Mouse (Mus musculus): ENCODE data around the gene Slc5a3.

Slc5a3 gene

DNA sequence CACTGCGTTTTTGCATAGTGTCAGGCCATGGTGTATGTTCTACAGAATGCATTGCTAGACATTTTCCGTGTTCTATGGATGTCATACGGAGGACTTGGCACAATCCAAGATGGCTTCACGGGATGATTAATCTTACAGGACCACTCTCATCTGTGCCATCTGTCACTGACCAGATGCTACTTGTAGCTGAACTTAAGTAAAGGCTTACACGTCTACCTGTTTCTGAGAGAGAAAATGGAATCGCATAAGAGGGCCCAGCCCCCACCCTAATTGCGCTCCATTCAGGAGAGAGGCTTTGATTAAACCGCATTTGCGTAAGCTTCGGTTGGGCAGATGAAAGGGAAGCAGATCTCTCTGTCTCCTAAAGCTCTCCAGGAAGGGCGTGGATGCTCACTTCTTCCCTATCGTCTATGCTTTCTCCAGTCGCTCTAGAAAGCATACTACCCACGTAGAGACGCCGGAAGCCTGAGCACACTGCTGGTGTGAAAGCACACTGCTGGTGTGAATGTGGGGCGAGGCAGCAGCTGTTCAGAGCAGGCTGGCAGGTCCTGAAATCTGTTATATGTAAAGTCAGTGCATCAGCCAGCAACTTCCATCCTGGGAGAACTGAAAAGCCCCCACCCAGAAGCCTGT, 62.9 kb downstream of the Slc5a3 start:
- DNase-seq (ENCODE audit: low spot score) = no peak

DNA sequence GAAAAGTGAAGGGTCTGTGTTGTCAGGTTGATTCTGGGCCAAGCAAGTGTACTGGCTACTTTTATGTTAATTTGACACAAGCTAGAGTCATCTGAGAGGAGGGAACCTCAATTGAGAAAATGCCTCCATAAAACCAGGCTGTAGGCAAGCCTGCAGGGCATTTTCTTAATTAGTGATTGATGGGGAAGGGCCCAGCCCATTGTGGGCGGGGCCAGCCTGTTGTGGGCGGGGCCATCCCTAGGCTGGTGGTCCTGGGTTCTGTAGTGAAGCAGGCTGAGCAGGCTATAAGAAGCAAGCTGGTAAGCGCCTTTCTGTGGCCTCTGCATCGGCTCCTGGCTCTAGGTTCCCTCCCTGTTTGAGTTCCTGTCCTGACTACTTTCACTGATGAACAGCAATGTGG, 69.1 kb downstream of the Slc5a3 start:
- no peak for DNase-seq (ENCODE audit: low spot score)

DNA sequence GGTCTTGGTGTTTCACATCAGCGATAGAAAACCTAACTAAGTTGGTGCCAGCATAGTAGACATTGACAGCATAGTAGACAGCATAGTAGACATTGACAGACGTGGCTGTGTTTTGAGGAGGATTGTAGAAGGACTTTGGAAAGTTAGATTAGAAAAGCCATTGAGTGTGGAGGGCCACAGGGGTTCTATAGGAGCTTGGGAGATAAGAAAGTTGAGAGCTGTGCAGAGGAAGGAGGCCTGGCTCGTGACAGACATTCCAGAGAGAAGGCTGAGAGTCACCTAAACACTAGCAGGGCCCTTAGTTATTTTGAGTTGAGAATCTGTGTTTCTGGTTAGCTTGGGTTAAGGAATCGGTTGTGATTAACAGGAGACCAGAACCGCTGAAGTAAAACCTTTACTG, 69.5 kb downstream of the Slc5a3 start:
- no peak for DNase-seq (ENCODE audit: low spot score)

DNA sequence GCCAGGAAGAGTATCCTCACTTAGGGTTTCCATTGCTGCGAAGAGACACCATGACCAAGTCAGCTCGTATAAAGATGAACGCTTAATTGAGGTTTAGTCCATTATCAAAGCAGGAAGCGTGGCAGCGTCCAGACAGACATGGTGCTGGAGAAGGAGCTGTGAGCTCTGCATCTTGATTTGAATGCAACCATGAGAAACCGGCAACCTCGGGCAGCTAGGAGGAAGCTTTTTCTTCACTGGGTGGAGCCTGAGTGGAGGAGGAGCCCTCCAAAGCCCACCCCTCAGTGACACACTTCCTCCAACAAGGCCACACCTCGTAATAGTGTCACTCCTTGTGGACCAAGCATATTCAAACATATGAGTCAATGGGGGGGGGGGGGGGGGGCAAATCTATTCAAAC, 71.7 kb downstream of the Slc5a3 start:
- DNase-seq (ENCODE audit: low spot score) = no peak

DNA sequence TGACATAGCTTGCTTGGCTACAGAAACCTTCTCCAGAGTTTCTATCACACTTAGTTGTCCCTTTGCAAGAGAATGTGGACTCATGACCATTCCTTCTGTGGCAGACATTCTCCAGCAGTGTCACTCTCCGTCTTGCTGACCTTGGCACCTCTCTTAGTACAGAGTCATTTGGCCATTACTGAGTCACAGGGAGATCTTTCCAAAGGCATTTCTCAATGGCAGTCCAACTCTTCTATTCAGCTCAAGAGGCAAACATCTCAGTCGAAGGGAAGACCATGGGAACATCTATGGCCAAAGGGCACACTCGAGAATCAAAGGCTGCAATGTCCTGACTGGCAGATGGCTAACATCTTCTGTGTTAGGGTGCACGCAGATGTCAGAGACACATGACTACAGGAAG, 74.4 kb downstream of the Slc5a3 start:
- DNase-seq (ENCODE audit: low spot score) = no peak

DNA sequence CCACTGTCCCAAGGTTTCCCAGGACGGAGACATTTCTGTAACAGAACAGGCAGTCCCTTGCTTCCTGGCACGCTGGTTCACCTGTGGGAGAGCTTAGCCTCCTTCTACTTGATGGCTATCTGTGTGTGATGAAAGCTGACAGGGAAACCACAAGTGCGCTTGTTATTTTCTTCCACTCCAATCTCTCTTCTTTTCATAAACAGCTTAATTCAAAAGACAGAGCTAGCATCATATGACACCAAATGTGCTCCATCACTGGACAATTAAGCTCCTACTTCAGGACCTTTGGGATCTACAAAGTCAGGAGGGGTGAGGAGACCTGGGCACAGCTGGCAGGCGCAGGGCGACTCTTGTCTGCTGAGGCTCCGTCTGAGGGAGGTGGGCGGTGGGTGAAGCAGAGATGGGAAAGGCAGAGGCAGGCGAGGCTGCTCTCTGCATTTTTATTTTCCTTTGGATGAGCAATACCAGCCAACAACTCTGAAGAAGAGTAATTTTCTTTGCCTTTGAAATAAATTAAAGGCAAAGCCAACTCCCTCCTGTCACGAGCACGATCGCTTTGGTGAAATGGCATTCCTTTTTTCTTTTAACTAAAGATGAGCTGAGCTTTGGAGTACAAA, 76.1 kb downstream of the Slc5a3 start:
- DNase-seq (ENCODE audit: low spot score) = no peak

DNA sequence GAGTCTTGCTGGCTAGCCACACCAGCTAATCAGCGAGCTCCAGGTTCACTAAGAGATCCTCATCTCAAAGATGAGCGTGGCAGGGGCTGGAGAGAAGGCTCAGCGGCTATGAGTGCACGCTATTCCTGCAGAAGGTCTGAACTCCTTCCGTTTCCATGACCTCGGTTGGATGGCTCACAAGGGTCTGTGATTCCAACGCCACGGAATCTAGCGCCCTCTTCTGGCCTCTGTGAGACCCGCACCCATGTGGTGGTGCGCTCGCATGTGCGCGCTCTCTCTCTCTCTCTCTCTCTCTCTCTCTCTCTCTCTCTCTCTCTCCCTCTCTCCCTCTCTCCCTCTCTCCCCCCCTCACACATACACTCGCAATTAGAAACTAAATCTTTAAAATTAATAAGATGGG, 78.2 kb downstream of the Slc5a3 start:
- DNase-seq (ENCODE audit: low spot score) = no peak

Data from retina, embryonic 14.5 days (tissue).